Mouse (Mus musculus) heart, postnatal 0 days (tissue): Measurements from ENCODE around the gene Ppat.

Experiments used
- CTCF ChIP-seq: IDR thresholded peaks from 2 replicates; pipeline ENCODE4 v1.5.1; 2016; ENCODE audit warnings: antibody characterized with exemption, control low read depth, low read depth
- EP300 ChIP-seq: IDR thresholded peaks from 2 replicates; pipeline ENCODE4 v1.6.1; 2016; ENCODE audit warnings: antibody characterized with exemption, low read depth

DNA sequence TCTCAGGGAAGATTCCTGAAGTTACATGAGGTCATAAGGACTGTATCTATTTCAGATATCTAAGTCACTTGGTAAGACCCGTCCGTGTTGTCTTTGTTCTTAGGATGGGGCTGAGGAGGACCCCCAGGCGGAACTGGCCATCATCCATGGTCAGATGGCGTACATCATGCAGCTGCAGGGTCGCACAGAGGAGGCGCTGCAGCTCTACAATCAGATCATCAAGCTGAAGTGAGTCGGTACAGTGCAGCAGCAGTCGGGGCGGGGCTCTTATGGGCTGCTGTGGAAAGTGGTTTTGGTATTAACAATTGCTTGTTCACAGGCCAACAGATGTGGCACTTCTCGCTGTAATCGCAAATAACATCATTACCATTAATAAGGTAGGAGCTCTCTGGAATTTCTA is 32.6 kb upstream of the Ppat start:
- TF ChIP-seq EP300 (no peak), CTCF (no peak)
